Mouse (Mus musculus): ENCODE data around the gene Sdhd. TPM values are rescaled to one million over a fixed set of nuclear protein-coding genes. Genes with fewer than 3 reads are reported as not detected.

Gene Sdhd
- polyA plus RNA-seq (2014; fragmentation: Illumina TruSeq; extraction: RNeasy Lipid Tissue Mini Kit (QIAGEN cat#74804); ENCODE audit: insufficient read depth, low read depth, low replicate concordance): 151 TPM

GRCm38 (mm10) chr9:50603189-50603997 lies at the start of gene Sdhd, which contains the start of gene Timm8b:
TSS of gene Sdhd (minus strand) at chr9:50603812.
TSS of gene Timm8b (plus strand) at chr9:50603910.

GRCm38 (mm10) chr9:50616766-50617603 lies 13.4 kb upstream of the Sdhd start, which contains the start of the genes Pih1d2 and Nkapd1:
TSS of gene Pih1d2 (plus strand) at chr9:50617321.
TSS of gene Nkapd1 (minus strand) at chr9:50617464.

GRCm38 (mm10) chr9:50561145-50561917 lies 42.3 kb downstream of the Sdhd start, which contains the start of gene Tex12:
TSS of gene Tex12 (minus strand) at chr9:50561325.

GRCm38 (mm10) chr9:50555094-50555446 lies 48.5 kb downstream of the Sdhd start, which contains the start of gene Bco2:
TSS of gene Bco2 (minus strand) at chr9:50555181.

GRCm38 (mm10) chr9:50554241-50555093 lies 49.1 kb downstream of the Sdhd start, which contains the start of gene Il18:
TSS of gene Il18 (plus strand) at chr9:50554827.

Other genes starting within 250 kb of the Sdhd start
- gene Plet1, start 109.3 kb downstream of the Sdhd start, polyA plus RNA-seq (2014; fragmentation: Illumina TruSeq; extraction: RNeasy Lipid Tissue Mini Kit (QIAGEN cat#74804); ENCODE audit: insufficient read depth, low read depth, low replicate concordance): 52.5 TPM
- gene Pts, start 75.1 kb downstream of the Sdhd start, polyA plus RNA-seq (2014; fragmentation: Illumina TruSeq; extraction: RNeasy Lipid Tissue Mini Kit (QIAGEN cat#74804); ENCODE audit: insufficient read depth, low read depth, low replicate concordance): 72.1 TPM
- gene Il18, start 49.0 kb downstream of the Sdhd start, polyA plus RNA-seq (2014; fragmentation: Illumina TruSeq; extraction: RNeasy Lipid Tissue Mini Kit (QIAGEN cat#74804); ENCODE audit: insufficient read depth, low read depth, low replicate concordance): 31.8 TPM
- 1.4 TPM for gene Bco2, start 48.6 kb downstream of the Sdhd start, polyA plus RNA-seq (2014; fragmentation: Illumina TruSeq; extraction: RNeasy Lipid Tissue Mini Kit (QIAGEN cat#74804); ENCODE audit: insufficient read depth, low read depth, low replicate concordance)
- not detected for gene Tex12, start 42.5 kb downstream of the Sdhd start, polyA plus RNA-seq (2014; fragmentation: Illumina TruSeq; extraction: RNeasy Lipid Tissue Mini Kit (QIAGEN cat#74804); ENCODE audit: insufficient read depth, low read depth, low replicate concordance)
- 173 TPM for gene Timm8b, start 98 bp upstream of the Sdhd start, polyA plus RNA-seq (2014; fragmentation: Illumina TruSeq; extraction: RNeasy Lipid Tissue Mini Kit (QIAGEN cat#74804); ENCODE audit: insufficient read depth, low read depth, low replicate concordance)
- gene Pih1d2, start 13.5 kb upstream of the Sdhd start, polyA plus RNA-seq (2014; fragmentation: Illumina TruSeq; extraction: RNeasy Lipid Tissue Mini Kit (QIAGEN cat#74804); ENCODE audit: insufficient read depth, low read depth, low replicate concordance): 9.5 TPM
- 10.5 TPM for gene Nkapd1, start 13.7 kb upstream of the Sdhd start, polyA plus RNA-seq (2014; fragmentation: Illumina TruSeq; extraction: RNeasy Lipid Tissue Mini Kit (QIAGEN cat#74804); ENCODE audit: insufficient read depth, low read depth, low replicate concordance)
- gene Dlat, start 56.0 kb upstream of the Sdhd start, polyA plus RNA-seq (2014; fragmentation: Illumina TruSeq; extraction: RNeasy Lipid Tissue Mini Kit (QIAGEN cat#74804); ENCODE audit: insufficient read depth, low read depth, low replicate concordance): 26.0 TPM
- 5.6 TPM for gene Dixdc1, start 135.7 kb upstream of the Sdhd start, polyA plus RNA-seq (2014; fragmentation: Illumina TruSeq; extraction: RNeasy Lipid Tissue Mini Kit (QIAGEN cat#74804); ENCODE audit: insufficient read depth, low read depth, low replicate concordance)
- 21.1 TPM for gene 2310030G06Rik, start 142.7 kb upstream of the Sdhd start, polyA plus RNA-seq (2014; fragmentation: Illumina TruSeq; extraction: RNeasy Lipid Tissue Mini Kit (QIAGEN cat#74804); ENCODE audit: insufficient read depth, low read depth, low replicate concordance)
- gene Cryab, start 147.5 kb upstream of the Sdhd start, polyA plus RNA-seq (2014; fragmentation: Illumina TruSeq; extraction: RNeasy Lipid Tissue Mini Kit (QIAGEN cat#74804); ENCODE audit: insufficient read depth, low read depth, low replicate concordance): 400 TPM
- gene Hspb2, start 148.5 kb upstream of the Sdhd start, polyA plus RNA-seq (2014; fragmentation: Illumina TruSeq; extraction: RNeasy Lipid Tissue Mini Kit (QIAGEN cat#74804); ENCODE audit: insufficient read depth, low read depth, low replicate concordance): 34.3 TPM
- 6.0 TPM for gene Fdxacb1, start 164.4 kb upstream of the Sdhd start, polyA plus RNA-seq (2014; fragmentation: Illumina TruSeq; extraction: RNeasy Lipid Tissue Mini Kit (QIAGEN cat#74804); ENCODE audit: insufficient read depth, low read depth, low replicate concordance)
- gene Alg9, start 171.2 kb upstream of the Sdhd start, polyA plus RNA-seq (2014; fragmentation: Illumina TruSeq; extraction: RNeasy Lipid Tissue Mini Kit (QIAGEN cat#74804); ENCODE audit: insufficient read depth, low read depth, low replicate concordance): 14.9 TPM
- gene 1110032A03Rik, start 171.7 kb upstream of the Sdhd start, polyA plus RNA-seq (2014; fragmentation: Illumina TruSeq; extraction: RNeasy Lipid Tissue Mini Kit (QIAGEN cat#74804); ENCODE audit: insufficient read depth, low read depth, low replicate concordance): 58.9 TPM
- 13.1 TPM for gene Ppp2r1b, start 241.5 kb upstream of the Sdhd start, polyA plus RNA-seq (2014; fragmentation: Illumina TruSeq; extraction: RNeasy Lipid Tissue Mini Kit (QIAGEN cat#74804); ENCODE audit: insufficient read depth, low read depth, low replicate concordance)

Measured in lung, adult 10 weeks (tissue).